Mouse (Mus musculus) limb, embryonic 12.5 days (tissue): ENCODE measurements around the gene Fbxl16. TPM values are rescaled to one million over a fixed set of nuclear protein-coding genes. Genes with fewer than 3 reads are reported as not detected.

ENCODE experiments used
- ATAC-seq: fragments of 200-750 bp; cut with Nextera tagmentation; 2 replicates; pipeline ENCODE4 v1.8.0; 2017; ENCODE audit warnings: low read depth, moderate TSS enrichment; ENCODE audit not compliant: insufficient number of reproducible peaks, insufficient read depth, low FRiP score, low TSS enrichment
- H3K27ac ChIP-seq: fragments of 300-500 bp; sonication (generic); 2 replicates; pipeline ENCODE4 v1.5.1; 2016; ENCODE audit warnings: mild to moderate bottlenecking, moderate library complexity
- H3K27me3 ChIP-seq: fragments of 300-500 bp; sonication (generic); 2 replicates; pipeline ENCODE4 v1.6.1; 2016; ENCODE audit warnings: mild to moderate bottlenecking, moderate library complexity
- H3K36me3 ChIP-seq: fragments of 300-500 bp; sonication (generic); 2 replicates; pipeline ENCODE4 v1.6.1; 2016; ENCODE audit warnings: mild to moderate bottlenecking, moderate library complexity
- H3K4me1 ChIP-seq: fragments of 300-500 bp; sonication (generic); replicated peaks from 2 replicates; pipeline ENCODE4 v1.6.1; 2016
- H3K4me2 ChIP-seq: fragments of 300-500 bp; sonication (generic); 2 replicates; pipeline ENCODE4 v1.6.1; 2016; ENCODE audit warnings: mild to moderate bottlenecking, moderate library complexity
- H3K4me3 ChIP-seq: fragments of 300-500 bp; sonication (generic); replicated peaks from 2 replicates; pipeline ENCODE4 v1.5.1; 2016; ENCODE audit warnings: mild to moderate bottlenecking
- H3K9ac ChIP-seq: fragments of 300-500 bp; sonication (generic); replicated peaks from 2 replicates; pipeline ENCODE4 v1.6.1; 2016; ENCODE audit warnings: mild to moderate bottlenecking, moderate library complexity
- H3K9me3 ChIP-seq: fragments of 300-500 bp; sonication (generic); 2 replicates; pipeline ENCODE4 v1.6.1; 2016; ENCODE audit warnings: mild to moderate bottlenecking, moderate library complexity
- WGBS: fragments of 180-500 bp; shearing (Covaris S2); methylation state at CpG from one replicate; pipeline ENCODE4 v1.1.7; 2016; 5-methylcytosine and 5-hydroxymethylcytosine counted together
- polyA plus RNA-seq: library from polyadenylated mRNA; unstranded; fragments of >200 nt; fragmentation: Nextera tagmentation; extraction: Ambion mirVana; gene quantifications from 2 replicates; pipeline ENCODE4 v1.2.1, GENCODE M21; 2016

Fbxl16 gene
- polyA plus RNA-seq, 1 experiment from 2014 or later = 2.4 TPM

DNA sequence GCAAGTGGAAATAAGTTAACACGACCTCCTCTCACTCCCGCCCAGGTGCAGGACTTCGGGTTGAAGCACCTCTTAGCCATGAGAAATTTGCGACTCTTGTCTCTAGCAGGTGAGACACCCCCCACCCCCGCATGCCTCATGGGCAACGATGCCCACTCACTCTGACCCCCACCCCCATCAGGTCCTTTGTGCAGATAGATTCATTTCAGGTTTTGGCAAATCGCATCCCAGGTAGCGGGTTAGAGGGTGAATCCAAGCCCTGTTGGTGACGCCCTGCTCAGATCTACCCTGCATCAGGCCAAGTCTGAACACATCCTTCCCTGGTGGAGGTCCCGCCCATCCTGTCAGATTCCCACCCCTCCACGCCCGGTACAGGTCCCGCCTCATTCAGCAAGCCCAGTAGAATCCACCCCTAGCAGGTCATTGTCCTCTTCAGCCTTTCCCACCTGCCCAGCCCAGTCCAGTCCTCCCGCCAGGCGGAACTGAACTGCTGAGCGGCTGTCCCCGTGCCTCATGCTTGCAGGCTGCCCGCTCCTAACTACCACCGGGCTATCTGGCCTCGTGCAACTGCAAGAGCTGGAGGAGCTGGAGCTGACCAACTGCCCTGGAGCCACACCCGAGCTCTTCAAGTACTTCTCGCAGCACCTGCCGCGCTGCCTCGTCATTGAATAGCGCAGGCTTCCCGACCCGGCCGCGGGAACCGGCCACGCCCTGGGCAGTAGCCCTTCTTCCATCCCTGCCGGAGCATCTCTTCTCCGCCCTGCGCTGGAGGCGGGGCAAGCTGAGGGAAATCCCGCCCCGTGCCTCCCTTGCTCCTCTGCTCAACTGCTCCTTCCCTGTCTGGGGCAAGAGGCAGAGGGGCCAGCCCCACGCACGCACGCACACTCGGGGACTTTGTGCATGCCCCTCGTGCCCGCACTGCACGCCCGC is 10.2 kb downstream of the Fbxl16 start:
- Histone ChIP-seq H3K36me3 (no peaks in the 10 kb centered on the region), H3K9me3 (no peaks in the 10 kb centered on the region), H3K4me3 (peak overlapping the region; percentile 14; the same call in 1 of the 2 replicates), H3K27me3 (peaks cover 72% of the 10 kb centered on the region), H3K4me2 (peak overlapping the region; percentile 28), H3K27ac (no peak overlapping the region), H3K4me1 (peaks cover 4% of the 10 kb centered on the region), H3K9ac (no peak overlapping the region; the same call in 1 of the 2 replicates)
- 6% methylated on average over 46 of the region's 46 CpGs for WGBS
- no peak for ATAC-seq

DNA sequence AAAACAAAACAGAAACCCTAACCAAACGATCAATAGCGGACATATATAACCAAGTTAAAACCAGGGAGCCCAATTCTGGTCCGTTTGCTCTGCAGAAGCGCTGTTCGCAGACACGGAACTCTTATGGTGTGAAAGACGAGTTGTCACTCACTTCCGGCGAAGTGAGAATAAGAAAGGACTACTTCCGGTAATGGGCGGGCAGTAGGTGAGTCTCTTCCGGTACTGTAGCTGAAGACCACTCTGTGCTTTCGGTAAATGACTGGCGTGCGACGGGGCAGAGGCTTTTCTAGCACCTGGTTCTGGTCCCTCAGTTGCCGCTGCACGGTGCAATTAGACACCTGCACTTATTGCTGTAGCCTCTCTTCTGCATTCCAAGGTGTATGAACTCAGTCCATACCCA is 14.6 kb downstream of the Fbxl16 start, which contains the start of gene Wdr24:
Gene Wdr24 (plus strand): TSS at position 176 of the 400 bp plus-strand sequence.
- Histone ChIP-seq H3K4me3 (peak within 1 kb of the TSS; percentile 53), H3K9ac (peak within 1 kb of the TSS; percentile 55), H3K4me2 (peak within 1 kb of the TSS; percentile 83), H3K4me1 (peaks cover 25% of the 10 kb centered on the region), H3K27me3 (peaks cover 38% of the 10 kb centered on the region), H3K9me3 (no peaks in the 10 kb centered on the region), H3K36me3 (peaks cover 28% of the 10 kb centered on the region), H3K27ac (0 out of 2 replicates have a peak within 1 kb of the TSS, but pooled peaks have one; percentile 20)
- WGBS = under 1% methylated on average over 18 of the region's 18 CpGs
- 0 out of 2 replicates have a peak, but pooled peaks have one; percentile 23 for ATAC-seq

DNA sequence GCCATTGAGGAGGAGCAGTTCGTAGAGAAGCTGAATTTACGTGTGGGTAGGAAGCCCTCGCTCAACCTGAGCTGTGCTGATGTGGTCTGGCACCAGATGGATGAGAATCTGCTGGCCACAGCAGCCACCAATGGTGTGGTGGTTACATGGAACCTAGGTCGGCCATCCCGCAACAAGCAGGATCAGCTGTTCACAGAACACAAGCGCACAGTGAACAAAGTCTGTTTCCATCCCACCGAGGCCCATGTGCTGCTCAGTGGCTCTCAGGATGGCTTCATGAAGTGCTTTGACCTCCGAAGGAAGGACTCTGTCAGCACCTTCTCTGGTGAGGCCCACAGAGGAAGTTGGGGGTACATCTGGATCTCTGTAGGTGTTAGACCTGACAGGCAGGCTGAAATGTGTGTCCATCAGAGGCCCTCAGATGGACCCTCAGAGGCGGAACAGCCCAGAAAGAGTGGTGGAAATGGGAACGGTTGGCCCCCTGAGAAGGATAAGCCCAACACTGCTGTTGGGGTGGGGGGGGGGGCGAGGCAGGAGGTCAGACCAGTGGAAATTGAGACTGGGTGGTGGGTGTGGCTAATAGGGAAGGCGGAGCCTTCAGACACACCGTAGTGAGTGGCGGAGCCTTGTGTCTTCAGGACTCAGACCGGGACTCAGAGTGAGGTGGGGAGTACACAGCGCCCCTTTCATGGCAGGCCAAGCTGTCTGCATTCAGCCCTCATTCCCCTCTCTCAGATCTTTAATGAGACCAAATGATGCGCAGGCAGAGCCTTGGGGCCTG is 15.7 kb downstream of the Fbxl16 start:
- WGBS = 74% methylated on average over 17 of the region's 17 CpGs
- ATAC-seq = no peak
- H3K9ac ChIP-seq = peak overlapping the region; percentile 55
- H3K9me3 ChIP-seq = no peaks in the 10 kb centered on the region
- peak overlapping the region; percentile 83 for H3K4me2 ChIP-seq
- H3K27ac ChIP-seq = no peak overlapping the region
- peaks cover 29% of the 10 kb centered on the region for H3K36me3 ChIP-seq
- peak overlapping the region; percentile 53 for H3K4me3 ChIP-seq
- H3K4me1 ChIP-seq = peaks cover 29% of the 10 kb centered on the region
- peaks cover 27% of the 10 kb centered on the region for H3K27me3 ChIP-seq

DNA sequence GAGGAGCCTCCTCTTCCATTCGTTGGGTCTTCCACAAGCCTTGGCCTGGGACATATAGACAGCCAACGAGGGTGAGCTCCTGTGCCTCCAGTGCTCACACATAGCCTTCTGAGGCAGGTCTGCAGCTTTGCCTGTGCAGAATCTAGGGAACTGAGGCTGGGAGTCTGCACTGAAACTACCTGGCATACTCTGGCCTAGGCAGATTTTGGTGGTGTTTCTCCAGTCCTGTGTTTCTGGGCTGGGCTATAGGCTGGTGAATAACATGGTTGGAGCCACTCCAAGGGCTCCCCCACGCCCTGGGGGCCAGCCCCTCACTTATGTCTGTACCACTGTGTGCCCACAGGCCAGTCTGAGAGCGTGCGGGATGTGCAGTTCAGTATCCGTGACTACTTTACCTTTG is 16.4 kb downstream of the Fbxl16 start:
- Histone ChIP-seq H3K4me3 (no peak overlapping the region), H3K4me2 (no peak overlapping the region), H3K9ac (no peak overlapping the region)

DNA sequence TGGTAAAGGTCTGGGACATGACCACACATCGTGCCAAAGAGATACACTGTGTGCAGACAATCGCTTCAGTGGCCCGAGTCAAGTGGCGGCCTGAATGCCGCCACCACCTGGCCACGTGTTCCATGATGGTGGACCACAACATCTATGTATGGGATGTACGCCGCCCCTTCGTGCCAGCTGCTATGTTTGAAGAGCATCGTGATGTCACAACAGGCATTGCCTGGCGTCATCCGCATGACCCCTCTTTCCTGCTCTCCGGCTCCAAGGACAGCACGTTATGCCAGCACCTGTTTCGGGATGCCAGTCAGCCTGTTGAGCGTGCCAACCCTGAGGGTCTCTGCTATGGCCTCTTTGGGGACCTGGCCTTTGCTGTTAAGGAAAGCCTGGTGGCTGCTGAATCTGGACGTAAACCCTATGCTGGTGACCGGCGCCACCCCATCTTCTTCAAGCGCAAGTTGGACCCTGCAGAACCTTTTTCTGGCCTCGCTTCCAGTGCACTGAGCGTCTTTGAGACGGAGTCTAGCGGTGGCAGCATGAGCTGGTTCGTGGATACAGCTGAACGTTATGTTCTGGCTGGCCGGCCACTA is 17.2 kb downstream of the Fbxl16 start:
- peaks cover 42% of the 10 kb centered on the region for H3K4me1 ChIP-seq
- no peak for ATAC-seq
- H3K4me3 ChIP-seq = no peak overlapping the region

More for the DNA sequence above, 16.4 kb downstream of the Fbxl16 start:
- no peak for ATAC-seq
- Histone ChIP-seq H3K27me3 (peaks cover 20% of the 10 kb centered on the region), H3K27ac (no peak overlapping the region), H3K4me1 (peaks cover 36% of the 10 kb centered on the region), H3K36me3 (peaks cover 36% of the 10 kb centered on the region), H3K9me3 (no peaks in the 10 kb centered on the region)
- 93% methylated on average over 6 of the region's 6 CpGs for WGBS

DNA sequence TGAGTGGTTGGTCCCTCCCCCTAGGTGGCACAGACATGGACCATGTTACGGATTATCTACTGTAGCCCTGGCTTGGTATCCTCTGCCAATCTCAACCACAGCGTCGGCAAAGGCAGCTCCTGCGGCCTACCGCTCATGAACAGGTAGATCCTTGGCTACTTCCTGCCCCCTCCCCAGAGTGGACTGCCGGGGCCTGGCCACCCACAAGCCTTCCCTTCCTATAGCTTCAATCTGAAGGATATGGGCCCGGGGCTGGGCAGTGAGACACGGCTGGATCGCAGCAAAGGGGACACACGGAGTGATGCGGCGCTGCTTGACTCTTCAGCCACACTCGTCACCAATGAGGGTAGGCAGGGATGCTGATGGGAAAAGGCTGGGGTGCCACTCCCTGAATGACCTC is 18.1 kb downstream of the Fbxl16 start:
- no peak overlapping the region for H3K9ac ChIP-seq
- peaks cover 5% of the 10 kb centered on the region; the same call in 1 of the 2 replicates for H3K27me3 ChIP-seq
- H3K36me3 ChIP-seq = peaks cover 53% of the 10 kb centered on the region
- 95% methylated on average over 13 of the region's 13 CpGs for WGBS
- no peak overlapping the region for H3K27ac ChIP-seq
- H3K4me1 ChIP-seq = peaks cover 52% of the 10 kb centered on the region
- no peak overlapping the region for H3K4me3 ChIP-seq
- H3K4me2 ChIP-seq = no peak overlapping the region; the same call in 1 of the 2 replicates
- no peak for ATAC-seq
- no peaks in the 10 kb centered on the region for H3K9me3 ChIP-seq

More for the DNA sequence above, 17.2 kb downstream of the Fbxl16 start:
- Histone ChIP-seq H3K36me3 (peaks cover 44% of the 10 kb centered on the region), H3K27ac (no peak overlapping the region), H3K9ac (no peak overlapping the region), H3K9me3 (no peaks in the 10 kb centered on the region), H3K27me3 (peaks cover 13% of the 10 kb centered on the region), H3K4me2 (no peak overlapping the region)
- WGBS = 93% methylated on average over 27 of the region's 27 CpGs

DNA sequence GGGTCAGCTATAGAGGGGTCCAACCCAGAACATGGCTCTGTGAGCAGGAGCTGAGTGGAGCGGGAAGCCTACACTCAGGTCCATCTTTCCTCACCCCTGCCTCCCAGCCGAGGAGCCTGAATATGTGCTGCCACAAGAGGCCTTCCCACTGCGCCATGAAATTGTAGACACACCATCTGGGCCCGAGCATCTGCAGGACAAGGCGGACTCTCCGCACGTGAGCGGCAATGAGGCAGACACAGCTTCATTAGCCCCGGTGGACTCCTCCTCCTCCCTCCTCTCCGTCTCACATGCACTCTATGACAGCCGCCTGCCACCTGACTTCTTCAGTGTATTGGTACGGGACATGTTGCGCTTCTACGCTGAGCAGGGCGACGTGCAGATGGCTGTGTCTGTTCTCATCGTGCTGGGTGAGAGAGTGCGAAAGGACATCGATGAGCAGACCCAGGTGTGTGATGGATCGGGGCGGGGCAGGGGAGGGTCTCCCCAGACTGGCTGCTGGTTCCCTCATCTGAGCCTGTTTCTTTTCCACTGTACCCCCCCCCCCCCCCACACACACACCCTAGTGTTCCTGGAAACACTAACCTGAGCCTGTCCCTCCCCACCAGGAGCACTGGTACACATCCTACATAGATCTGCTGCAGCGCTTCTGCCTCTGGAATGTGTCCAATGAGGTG is 18.8 kb downstream of the Fbxl16 start:
- ATAC-seq = no peak
- Histone ChIP-seq H3K9me3 (no peaks in the 10 kb centered on the region), H3K36me3 (peaks cover 53% of the 10 kb centered on the region), H3K4me2 (peak overlapping the region; percentile 87), H3K27me3 (0 out of 2 replicates have a peak, but pooled peaks cover under 1% of the 10 kb centered on the region), H3K27ac (no peak overlapping the region), H3K9ac (no peak overlapping the region; the same call in 1 of the 2 replicates), H3K4me3 (peak overlapping the region; percentile 62), H3K4me1 (peaks cover 53% of the 10 kb centered on the region)
- 92% methylated on average over 22 of the region's 22 CpGs for WGBS

DNA sequence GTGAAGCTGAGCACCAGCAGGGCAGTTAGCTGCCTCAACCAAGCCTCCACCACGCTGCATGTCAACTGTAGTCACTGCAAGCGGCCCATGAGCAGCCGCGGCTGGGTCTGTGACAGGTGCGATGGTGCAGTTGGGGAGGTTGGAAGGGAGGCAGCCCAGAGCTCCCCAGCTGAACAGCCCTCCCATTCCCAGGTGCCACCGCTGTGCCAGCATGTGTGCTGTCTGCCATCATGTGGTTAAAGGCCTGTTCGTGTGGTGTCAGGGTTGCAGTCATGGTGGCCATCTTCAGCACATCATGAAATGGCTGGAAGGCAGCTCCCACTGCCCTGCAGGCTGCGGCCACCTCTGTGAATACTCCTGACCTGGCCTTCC is 19.3 kb downstream of the Fbxl16 start:
- Histone ChIP-seq H3K4me2 (peak overlapping the region; percentile 87), H3K27ac (peak overlapping the region; percentile 91), H3K27me3 (no peaks in the 10 kb centered on the region), H3K4me3 (peak overlapping the region; percentile 62), H3K36me3 (peaks cover 53% of the 10 kb centered on the region), H3K9me3 (no peaks in the 10 kb centered on the region), H3K4me1 (peaks cover 53% of the 10 kb centered on the region), H3K9ac (peak overlapping the region; percentile 75; the same call in 1 of the 2 replicates)
- WGBS = 82% methylated on average over 8 of the region's 8 CpGs
- no peak for ATAC-seq

DNA sequence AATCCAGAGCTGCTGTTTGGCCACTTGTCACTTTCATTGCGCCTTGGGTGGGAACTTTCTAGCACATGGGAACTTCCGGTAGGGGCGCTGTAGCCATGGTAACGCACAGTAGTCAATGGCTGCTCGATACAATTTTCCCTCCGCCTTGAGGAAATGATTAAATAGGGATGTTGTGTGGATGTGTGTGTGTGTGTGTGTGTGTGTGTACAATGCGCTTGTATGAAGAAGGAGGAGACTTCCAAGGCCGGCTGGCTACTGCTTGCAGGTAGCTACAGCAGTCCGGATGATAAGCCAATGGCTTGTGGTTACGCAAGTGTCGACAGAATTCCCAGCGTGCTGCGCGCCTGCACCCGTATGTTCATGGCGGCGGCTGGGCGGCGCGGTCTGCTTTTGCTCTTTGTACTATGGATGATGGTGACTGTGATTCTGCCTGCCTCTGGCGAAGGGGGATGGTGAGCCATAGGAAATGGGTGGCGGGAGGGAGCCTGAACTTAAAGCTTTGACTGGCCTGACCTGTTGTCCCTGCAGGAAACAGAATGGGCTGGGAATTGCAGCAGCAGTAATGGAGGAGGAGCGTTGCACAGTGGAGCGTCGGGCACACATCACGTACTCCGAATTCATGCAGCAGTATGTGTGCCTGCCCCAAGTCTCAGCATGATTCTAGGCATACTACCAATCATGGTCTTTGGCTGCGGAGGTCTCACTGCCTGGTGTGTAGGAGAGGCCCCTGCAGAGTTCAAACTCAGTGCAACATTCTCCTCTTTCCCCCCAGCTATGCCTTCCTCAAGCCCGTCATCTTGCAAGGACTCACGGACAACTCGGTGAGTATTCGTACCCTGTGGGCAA is 20.1 kb downstream of the Fbxl16 start, which contains the start of gene Jmjd8:
Gene Jmjd8 (plus strand): TSS at position 156 of the 846 bp plus-strand sequence.
- H3K9ac ChIP-seq = peak within 1 kb of the TSS; percentile 75
- peaks cover 55% of the 10 kb centered on the region for H3K4me1 ChIP-seq
- peak within 1 kb of the TSS; percentile 62 for H3K4me3 ChIP-seq
- H3K27me3 ChIP-seq = no peaks in the 10 kb centered on the region
- whole genome bisulfite sequencing = 2% methylated on average over 32 of the region's 32 CpGs
- no peaks in the 10 kb centered on the region for H3K9me3 ChIP-seq
- peaks cover 53% of the 10 kb centered on the region for H3K36me3 ChIP-seq
- H3K27ac ChIP-seq = peak within 1 kb of the TSS; percentile 91
- peak within 1 kb of the TSS; percentile 87 for H3K4me2 ChIP-seq
- peak; percentile 6; the same call in 1 of the 2 replicates for ATAC-seq
